Mouse (Mus musculus) urinary bladder, adult 18-20 months (tissue): ENCODE data around the gene Zcchc4.

Experiments used
- DNase-seq, 2 experiments: peaks; one replicate each; pipeline ENCODE4 v3.0.0; 2022; ENCODE audit warnings: low spot score in 2 of 2, mixed read lengths in 2 of 2

Gene Zcchc4

GRCm38 (mm10) chr5:52794109-52794508 lies 18.9 kb downstream of the Zcchc4 start:
- no peak for DNase-seq

- no peak for DNase-seq
Measured at GRCm38 (mm10) chr5:52799274-52799985, 24.2 kb downstream of the Zcchc4 start.

DNA sequence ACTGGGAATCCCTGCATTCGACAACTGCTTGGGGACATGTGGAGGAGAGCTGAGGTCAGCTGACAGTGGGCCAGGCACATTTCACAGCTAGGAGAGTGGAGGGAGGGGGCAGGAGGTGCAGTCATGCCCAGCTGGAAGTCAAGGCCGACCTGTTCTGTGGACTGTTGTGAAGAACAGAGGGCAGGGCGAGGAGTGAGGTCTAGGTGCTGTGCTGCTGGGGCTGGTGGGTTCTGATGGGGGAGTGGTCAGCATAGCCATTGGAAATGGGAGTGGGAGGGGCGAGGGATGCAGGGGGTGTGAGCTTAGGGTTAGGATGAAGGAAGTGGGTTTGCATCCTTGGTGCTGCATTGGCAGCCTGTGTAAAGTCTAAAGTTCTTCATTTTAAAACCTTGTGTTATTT lies 30.6 kb downstream of the Zcchc4 start:
- no peak for DNase-seq

DNA sequence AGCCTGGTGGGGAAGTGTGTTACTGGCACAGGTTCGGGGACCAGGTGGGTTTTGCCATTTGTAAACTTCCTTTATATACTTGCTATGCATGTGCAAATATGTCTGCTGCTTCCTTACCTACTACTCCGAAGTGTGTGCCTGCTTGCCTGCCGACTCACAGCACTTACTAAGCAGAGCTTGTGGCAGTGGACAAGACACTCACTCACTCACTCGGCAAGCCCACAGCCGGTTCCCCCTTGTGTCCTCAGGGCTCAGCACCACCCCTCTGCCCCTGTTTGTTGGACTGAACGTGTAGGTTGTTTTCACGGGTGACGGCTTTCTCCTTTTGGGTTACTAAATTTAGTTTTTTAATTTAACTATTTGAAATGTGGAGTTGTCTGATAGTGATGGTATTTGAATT lies 31.1 kb downstream of the Zcchc4 start:
- no peak for DNase-seq

DNA sequence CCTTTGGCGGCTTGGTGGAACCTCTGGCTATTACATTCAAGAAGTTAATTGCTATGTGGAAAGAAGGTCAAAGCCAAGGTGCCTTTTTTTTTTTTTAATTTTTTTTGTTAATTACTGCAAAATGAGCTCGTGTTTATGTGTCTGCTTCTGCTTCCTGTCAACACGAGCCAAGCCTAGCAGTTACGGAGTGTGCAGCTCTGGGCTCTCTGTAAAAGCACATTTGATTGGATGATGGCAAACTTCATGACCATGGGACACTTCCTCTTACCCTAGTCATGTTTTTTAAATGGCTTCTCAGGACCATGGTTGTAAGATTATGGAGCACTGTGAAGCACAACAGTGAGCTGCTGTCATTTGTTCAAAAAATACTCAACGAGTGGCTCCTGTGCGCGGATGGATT lies 31.8 kb downstream of the Zcchc4 start:
- DNase-seq = no peak

- DNase-seq = no peak
Measured at GRCm38 (mm10) chr5:52810446-52810845, 35.2 kb downstream of the Zcchc4 start.

- peak; percentile 9 to 12 for DNase-seq
Measured at GRCm38 (mm10) chr5:52811056-52811455, 35.8 kb downstream of the Zcchc4 start.

DNA sequence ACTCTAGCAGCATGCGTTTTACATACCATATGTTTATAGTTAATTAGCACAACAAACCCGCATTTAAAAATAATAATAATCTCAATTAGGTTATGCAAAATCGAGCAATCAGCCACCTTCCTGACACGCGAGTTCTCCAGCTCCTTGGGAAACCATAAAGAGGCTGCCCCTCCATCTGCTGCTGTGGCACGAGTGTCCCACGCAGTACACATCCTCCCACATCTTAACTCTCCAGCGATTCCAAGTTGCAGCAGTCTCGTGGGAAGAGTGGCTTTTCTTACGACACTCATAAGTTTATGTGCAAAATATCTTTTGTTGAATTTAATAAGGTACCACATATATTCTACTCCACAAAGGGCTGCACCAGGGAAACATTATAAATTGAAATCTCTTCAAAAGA lies 37.2 kb downstream of the Zcchc4 start:
- DNase-seq = no peak

DNA sequence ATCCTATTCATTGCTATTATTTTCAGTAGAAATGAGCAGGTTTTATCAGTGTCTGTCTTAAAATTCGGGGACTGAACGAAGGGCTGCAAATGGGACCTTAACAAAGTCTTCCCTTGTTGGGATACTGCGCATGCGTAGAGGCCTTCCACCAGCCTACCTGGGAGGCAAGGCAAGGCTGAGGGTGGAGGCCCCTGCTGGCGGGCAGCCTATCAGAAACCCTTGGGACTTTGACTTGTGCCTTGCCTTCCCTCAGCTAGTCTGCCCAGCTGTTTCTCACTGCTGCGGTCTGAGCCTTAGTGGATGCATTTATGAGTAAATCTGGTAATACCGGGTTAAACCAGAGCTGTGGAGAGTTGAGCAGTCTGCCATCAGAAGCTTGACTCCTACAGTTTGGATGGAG lies 38.1 kb downstream of the Zcchc4 start:
- DNase-seq = no peak

- DNase-seq = no peak
Measured at GRCm38 (mm10) chr5:52818676-52819075, 43.5 kb downstream of the Zcchc4 start.

DNA sequence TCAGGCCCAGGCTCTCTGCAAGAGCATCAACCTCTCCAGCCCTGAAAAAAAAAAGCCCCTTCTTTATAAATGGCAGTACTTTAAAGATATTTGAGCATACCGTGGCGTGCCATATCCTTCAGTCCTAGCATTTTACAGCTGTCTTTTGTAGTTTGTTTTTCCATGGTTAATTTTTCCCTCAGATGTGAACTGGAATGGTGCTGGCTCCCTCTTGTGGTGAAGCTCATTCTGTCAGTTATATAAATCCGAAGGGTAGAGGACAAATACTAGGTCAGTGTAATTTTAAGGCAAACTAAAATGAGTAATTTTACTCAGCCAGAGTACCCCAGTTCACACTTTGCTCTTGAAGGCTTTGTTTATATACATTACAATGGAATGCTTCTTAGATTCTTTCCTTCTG lies 46.5 kb downstream of the Zcchc4 start:
- no peak for DNase-seq

GRCm38 (mm10) chr5:52827923-52828322 lies 52.7 kb downstream of the Zcchc4 start:
- no peak for DNase-seq

GRCm38 (mm10) chr5:52833005-52833404 lies 57.8 kb downstream of the Zcchc4 start:
- DNase-seq = no peak

DNA sequence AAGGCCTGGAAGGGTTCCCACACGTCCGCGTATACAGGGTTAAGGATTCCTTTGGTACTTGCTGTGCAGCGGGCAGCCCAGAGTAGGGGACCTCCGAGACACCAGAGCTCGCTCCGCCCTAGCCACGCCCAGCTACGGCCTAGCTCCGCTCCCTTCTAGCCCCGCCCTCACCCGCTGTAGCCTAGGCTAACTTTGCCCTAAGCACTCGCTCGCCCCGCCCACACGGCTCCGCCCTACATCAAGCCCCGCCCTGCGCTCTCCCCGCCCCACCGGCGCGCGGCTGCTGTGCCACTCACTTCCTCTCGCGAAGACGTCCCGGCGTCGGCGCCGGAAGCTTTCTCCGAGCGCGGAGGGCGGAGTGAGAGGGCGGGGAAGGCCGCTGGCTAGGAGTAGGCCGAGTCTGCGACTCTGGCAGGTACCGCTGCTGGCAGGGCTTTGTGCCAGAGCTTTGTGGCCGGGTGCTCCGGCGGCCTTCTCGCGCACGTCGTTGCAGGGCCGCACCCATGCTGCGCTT lies 58.6 kb downstream of the Zcchc4 start, which contains the start of gene Anapc4:
Gene Anapc4 (plus strand): TSS at position 252 of the 514 bp plus-strand sequence.
- peak; percentile 99 to 100 for DNase-seq

DNA sequence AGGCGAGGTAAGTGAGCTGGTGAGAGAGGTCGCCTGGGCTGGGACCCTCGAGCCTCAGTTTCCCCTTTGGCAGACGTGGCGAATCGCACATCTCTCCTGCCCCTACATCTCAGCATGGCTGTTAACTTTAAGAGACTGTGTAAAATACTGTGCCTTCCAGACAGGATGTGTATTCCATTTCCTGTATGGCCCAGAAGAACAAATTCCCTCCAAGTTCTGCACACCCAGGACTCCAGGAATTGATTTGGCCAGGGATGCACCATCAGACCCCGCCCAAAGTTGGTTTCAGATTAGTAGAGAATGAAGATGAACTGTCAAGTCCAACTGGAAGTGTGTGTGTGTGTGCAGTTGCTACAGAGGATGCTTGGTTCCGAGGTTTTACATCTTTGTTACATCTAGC lies 59.2 kb downstream of the Zcchc4 start:
- DNase-seq = no peak

GRCm38 (mm10) chr5:52844319-52844718 lies 69.1 kb downstream of the Zcchc4 start:
- no peak for DNase-seq

DNA sequence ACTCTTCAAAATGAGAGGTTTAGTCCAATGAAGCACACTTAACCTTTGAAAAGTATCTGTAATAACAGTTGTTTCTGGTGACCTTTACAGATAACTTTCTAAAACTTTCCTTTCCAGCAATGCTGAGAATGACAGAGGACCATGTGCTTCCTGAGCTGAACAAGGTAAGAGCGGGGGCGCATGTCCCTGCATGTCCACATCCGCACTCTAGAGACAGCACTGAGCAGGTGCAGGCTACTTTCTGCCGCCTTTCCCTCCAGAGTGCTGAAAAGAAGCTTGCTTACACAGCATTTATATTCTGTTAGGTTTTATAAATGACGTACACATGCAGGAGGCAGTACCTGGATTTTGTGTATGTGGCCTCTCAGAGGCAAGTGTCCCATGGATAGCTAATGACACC lies 80.5 kb downstream of the Zcchc4 start:
- no peak for DNase-seq

- DNase-seq = no peak
Measured at GRCm38 (mm10) chr5:52864446-52864845, 89.2 kb downstream of the Zcchc4 start.

GRCm38 (mm10) chr5:52865825-52866224 lies 90.6 kb downstream of the Zcchc4 start:
- DNase-seq = peak; percentile 27 to 42

DNA sequence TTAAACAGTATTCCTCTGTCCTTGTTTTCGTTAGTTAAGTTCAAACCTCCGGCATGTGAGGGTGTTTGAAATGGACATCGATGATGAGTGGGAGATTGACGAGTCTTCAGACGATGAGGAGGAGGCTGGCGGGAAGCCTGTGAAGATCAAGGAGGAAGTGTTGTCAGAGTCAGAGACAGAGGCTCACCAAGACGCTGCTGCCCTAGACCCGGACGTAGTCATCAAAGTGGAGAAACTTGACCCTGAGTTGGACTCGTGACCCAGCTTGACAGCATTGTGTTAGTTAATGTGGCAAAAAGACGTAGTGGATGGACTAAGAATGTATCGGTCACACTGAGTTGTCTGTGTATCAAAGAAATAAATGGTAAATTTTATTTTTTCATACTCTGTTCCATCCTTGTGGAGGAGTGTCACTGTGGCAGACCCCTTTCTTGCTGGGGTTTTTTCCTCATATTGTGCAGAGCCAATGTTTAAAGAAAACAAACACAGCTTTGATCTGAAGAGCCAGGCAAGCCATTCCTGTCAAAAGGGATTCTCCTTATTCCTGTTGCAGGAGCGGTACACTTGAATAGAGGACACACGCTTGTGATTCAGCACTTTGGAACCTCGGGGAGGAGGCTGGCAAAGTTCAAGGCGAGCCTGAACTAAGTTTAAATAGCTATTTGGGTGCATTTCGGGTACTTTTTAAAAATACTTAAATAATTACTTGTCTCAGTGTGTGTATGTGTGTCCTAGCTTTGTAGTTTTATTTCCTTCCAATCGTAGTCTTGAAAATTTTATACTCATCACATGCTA lies 91.3 kb downstream of the Zcchc4 start:
- no peak for DNase-seq

DNA sequence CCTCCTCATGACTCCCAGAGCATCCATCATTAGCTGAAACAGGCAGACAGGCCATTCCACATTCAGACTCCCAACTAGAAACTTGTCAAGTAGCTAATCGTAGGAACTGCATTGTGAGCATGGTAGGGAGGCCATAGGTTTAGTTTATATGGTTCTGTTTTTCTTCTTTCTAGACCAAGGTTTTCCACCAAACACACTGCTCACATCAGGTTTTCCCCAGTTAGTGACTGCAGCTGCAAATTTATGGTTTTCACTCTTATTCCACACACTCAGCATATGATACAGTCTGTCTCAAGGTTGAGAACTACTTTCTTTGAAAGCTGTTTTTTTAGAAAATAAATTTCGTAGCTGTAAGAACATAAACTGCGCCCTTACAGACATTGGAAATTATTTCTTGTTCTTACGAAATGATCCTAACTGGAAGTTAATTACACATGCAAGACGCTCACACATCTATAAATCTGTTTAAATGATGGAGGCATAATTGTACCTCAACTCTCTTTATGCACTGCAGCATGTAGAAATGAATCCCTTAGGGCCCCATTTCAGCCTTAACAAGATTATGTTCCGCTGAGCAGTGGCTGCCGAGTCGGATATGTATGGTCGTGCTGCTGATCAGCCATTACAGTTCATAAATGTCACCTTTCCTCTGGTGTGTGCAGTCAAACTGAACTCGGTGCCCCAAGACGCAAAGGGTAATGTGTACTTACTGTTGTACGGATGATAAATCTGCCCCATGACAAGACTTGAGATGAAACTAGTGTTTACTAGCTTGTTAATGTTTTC lies 93.9 kb downstream of the Zcchc4 start:
- no peak for DNase-seq

GRCm38 (mm10) chr5:52871461-52871860 lies 96.3 kb downstream of the Zcchc4 start:
- no peak for DNase-seq
